Mouse (Mus musculus) midbrain, embryonic 16.5 days (tissue): ENCODE results near the gene Thtpa. TPM values are rescaled to one million over a fixed set of nuclear protein-coding genes. Genes with fewer than 3 reads are reported as not detected.

Experiments
- ATAC-seq: fragments of 200-750 bp; cut with Nextera tagmentation; 2 replicates; pipeline ENCODE4 v1.8.0; 2017; ENCODE audit warnings: moderate TSS enrichment
- H3K27ac ChIP-seq: fragments of 300-500 bp; sonication (generic); 2 replicates; pipeline ENCODE4 v1.5.1; 2014; ENCODE audit warnings: mild to moderate bottlenecking, low read length, mixed read lengths
- H3K27me3 ChIP-seq: fragments of 300-500 bp; sonication (generic); 2 replicates; pipeline ENCODE4 v1.6.1; 2014; ENCODE audit warnings: low read depth, low read length, mixed read lengths; ENCODE audit not compliant: control insufficient read depth, insufficient read depth
- H3K36me3 ChIP-seq: fragments of 300-500 bp; sonication (generic); 2 replicates; pipeline ENCODE4 v1.6.1; 2014; ENCODE audit warnings: mild to moderate bottlenecking, low read length, moderate library complexity, mixed read lengths; ENCODE audit not compliant: control insufficient read depth, insufficient read depth
- H3K4me1 ChIP-seq: fragments of 300-500 bp; sonication (generic); 2 replicates; pipeline ENCODE4 v1.6.1; 2014; ENCODE audit warnings: mild to moderate bottlenecking, low read length, mixed read lengths; ENCODE audit not compliant: control insufficient read depth, insufficient read depth
- H3K4me2 ChIP-seq: fragments of 300-500 bp; sonication (generic); 2 replicates; pipeline ENCODE4 v1.6.1; 2014; ENCODE audit warnings: mild to moderate bottlenecking, low read length, mixed read lengths
- H3K4me3 ChIP-seq: fragments of 300-500 bp; sonication (generic); 2 replicates; pipeline ENCODE4 v1.5.1; 2014; ENCODE audit warnings: low read depth, mild to moderate bottlenecking, low read length, moderate library complexity, mixed read lengths
- H3K9ac ChIP-seq: fragments of 300-500 bp; sonication (generic); 2 replicates; pipeline ENCODE4 v1.6.1; 2014; ENCODE audit warnings: low read depth, low read length, mixed read lengths
- H3K9me3 ChIP-seq: fragments of 300-500 bp; sonication (generic); replicated peaks from 2 replicates; pipeline ENCODE4 v1.6.1; 2014; ENCODE audit warnings: mild to moderate bottlenecking, low read length, mixed read lengths; ENCODE audit not compliant: control insufficient read depth, poor library complexity, severe bottlenecking
- WGBS: fragments of 180-500 bp; shearing (Covaris S2); extraction: QIAGEN DNeasy Blood & Tissue Kit; methylation state at CpG from one replicate; pipeline ENCODE4 v1.1.7; 2014; 5-methylcytosine and 5-hydroxymethylcytosine counted together
- polyA plus RNA-seq: library from polyadenylated mRNA; unstranded; fragments of >200 nt; fragmentation: Nextera tagmentation; extraction: Ambion mirVana; gene quantifications from 2 replicates; pipeline ENCODE4 v1.2.1, GENCODE M21; 2015

The Thtpa gene
- polyA plus RNA-seq, 1 experiment from 2014 or later = 38.6 TPM

DNA sequence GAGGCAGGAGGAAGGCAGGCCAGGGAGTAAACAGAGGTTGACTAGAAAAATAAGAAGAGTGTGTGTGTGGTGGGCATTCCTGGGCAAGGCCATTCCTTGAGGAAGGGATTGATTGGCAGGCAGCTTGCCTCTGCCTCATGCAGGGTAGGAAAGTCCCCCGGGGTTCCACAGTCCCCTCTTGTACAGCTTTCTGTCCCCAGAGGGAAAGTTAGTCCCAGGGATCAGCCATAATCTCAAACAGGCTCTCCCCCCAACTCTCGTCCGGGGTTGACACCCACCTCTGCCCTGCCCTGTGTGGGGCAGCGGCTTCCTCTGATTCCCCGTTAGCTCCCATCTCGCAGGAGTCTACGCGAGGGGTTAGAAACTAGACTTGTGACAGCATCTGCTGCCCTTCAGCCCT is 12.4 kb downstream of the Thtpa start:
- 62% methylated on average over 8 of the region's 8 CpGs for WGBS
- H3K27ac ChIP-seq = peak overlapping the region; percentile 51
- peaks cover 57% of the 10 kb centered on the region for H3K4me1 ChIP-seq

DNA sequence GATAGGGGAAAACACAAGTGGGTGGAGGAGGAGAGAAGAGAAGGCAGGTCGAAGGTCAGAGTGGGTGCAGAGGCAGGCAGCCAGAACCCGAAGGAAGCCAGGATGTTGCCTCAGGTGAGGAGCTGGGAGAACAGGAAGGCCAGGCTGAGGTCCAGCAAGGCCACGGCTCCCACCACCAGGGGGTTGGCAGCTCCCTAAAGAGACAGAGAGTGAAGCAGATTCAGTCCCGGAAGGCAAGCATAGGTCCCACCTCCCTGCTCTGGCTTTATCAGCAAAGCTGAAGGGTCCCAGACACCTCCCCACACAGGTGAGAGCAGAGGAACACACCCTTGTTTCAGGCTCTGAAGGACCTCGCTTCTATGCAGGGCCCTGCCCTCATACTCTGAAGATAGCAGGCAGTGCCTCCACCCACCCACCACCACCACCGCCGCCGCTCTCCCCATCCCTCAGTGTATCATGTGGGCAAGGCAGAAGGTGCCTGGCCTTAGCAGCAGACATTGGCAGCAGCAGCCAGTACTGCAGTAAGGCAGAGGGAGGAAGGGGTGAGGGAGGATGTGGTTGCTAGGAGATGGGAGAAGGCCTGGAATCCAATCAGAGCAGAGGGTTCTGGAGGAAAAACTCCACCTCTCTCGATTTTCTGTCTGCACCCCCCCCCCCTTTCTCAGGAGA is 13.8 kb downstream of the Thtpa start:
- Histone ChIP-seq H3K9me3 (no peaks in the 10 kb centered on the region), H3K4me2 (peak overlapping the region; percentile 43), H3K9ac (peak overlapping the region; percentile 53), H3K4me1 (peaks cover 68% of the 10 kb centered on the region), H3K27ac (peak overlapping the region; percentile 88), H3K4me3 (no peak overlapping the region), H3K36me3 (peaks cover 2% of the 10 kb centered on the region; the same call in 1 of the 2 replicates), H3K27me3 (no peaks in the 10 kb centered on the region)
- ATAC-seq = peak; percentile 84
- 18% methylated on average over 9 of the region's 9 CpGs for whole genome bisulfite sequencing

More for the DNA sequence above, 12.4 kb downstream of the Thtpa start:
- no peak overlapping the region for H3K4me3 ChIP-seq
- H3K4me2 ChIP-seq = no peak overlapping the region
- no peak for ATAC-seq
- H3K9ac ChIP-seq = no peak overlapping the region
- no peaks in the 10 kb centered on the region for H3K9me3 ChIP-seq
- H3K36me3 ChIP-seq = no peaks in the 10 kb centered on the region
- no peaks in the 10 kb centered on the region for H3K27me3 ChIP-seq

DNA sequence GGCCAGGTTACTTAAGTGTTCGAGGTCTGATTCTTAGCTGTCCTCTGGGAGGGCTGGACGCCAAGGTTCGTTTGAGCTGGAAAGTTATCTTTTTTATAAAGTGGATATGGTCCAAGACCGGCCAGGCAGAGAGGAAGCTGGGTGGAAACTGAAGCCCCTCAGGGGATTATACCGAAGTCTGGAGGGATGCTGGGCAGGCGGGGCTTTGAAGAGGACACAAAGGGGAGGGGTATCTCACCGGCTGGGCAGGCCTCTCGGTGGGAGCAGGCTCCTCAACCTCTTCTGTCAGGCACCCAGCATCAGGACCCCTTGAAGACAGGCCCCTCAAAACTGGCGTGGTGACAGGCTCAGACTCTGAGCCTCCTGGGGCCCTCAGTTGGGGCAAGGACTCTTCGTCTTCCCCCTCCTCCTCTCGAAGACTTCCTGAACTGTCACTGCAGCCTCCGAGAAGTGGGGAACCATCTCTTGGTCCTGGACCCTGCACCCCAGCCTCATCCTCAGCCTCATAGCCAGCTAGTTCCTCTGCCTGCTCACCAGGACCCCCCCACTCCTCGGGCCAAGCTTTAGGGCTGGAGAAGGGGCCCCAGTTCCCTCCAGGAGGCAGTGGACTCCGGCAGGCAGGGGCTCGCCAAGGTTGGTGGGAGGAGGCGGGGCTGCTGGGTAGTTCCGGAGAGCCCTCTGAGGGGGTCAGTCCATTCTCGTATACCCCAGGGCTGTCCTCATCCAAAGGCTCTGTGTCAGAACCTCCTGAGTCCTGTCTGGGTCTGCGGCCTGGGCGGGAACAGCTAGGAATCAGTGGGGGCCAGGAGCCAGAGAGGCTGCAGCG is 14.7 kb downstream of the Thtpa start:
- ATAC-seq = no peak
- H3K4me1 ChIP-seq = peaks cover 78% of the 10 kb centered on the region
- no peak overlapping the region for H3K4me3 ChIP-seq
- peak overlapping the region; percentile 36 for H3K4me2 ChIP-seq
- peak overlapping the region; percentile 88 for H3K27ac ChIP-seq
- WGBS = 6% methylated on average over 21 of the region's 21 CpGs
- no peaks in the 10 kb centered on the region for H3K27me3 ChIP-seq
- peak overlapping the region; percentile 50 for H3K9ac ChIP-seq
- peaks cover 7% of the 10 kb centered on the region for H3K36me3 ChIP-seq
- H3K9me3 ChIP-seq = no peaks in the 10 kb centered on the region

DNA sequence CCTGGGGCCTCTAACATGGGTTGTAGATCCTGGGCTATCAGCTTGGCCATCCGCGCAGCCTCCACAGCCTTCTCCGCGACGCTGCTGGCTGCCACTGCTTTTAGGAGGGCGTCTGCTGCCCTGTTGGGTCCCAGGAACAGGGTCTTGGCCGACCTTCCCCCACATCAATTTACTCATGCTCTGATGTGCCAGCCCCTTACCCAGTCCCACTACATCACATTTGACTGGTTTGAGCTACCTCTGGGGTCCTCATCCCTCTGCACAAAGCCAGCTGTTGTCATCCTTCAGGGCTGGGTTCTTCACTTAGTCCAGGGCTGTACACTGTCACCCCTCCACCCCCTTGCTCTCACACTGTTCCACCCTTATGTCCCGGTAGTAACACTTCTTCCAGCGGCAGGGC is 15.5 kb downstream of the Thtpa start:
- Histone ChIP-seq H3K4me1 (peaks cover 76% of the 10 kb centered on the region), H3K27me3 (no peaks in the 10 kb centered on the region), H3K27ac (peak overlapping the region; percentile 88; the same call in 1 of the 2 replicates), H3K9me3 (no peaks in the 10 kb centered on the region), H3K4me2 (no peak overlapping the region), H3K4me3 (no peak overlapping the region), H3K36me3 (peaks cover 7% of the 10 kb centered on the region), H3K9ac (peak overlapping the region; percentile 50; the same call in 1 of the 2 replicates)
- no peak for ATAC-seq
- 44% methylated on average over 9 of the region's 9 CpGs for WGBS

DNA sequence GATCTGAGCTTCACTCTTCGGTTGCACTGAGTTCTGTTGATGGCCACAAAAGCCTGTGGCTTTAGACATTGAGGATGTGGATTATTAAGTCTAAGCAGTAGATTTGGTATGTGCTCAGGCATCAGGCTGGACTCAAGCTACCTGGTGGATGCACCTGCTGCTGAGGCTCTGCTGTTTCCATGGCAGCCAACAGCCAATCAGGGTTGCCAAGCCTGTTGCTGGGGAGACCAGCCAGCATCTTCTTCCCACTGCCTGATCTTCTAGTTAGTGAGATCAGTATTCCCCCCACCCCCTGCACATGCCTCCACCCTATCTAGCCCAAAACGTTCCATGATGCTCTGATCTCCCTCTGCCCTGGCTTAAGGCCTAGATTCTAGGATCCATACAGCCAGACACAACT is 17.1 kb downstream of the Thtpa start:
- WGBS = 70% methylated on average over 2 of the region's 2 CpGs
- Histone ChIP-seq H3K4me2 (peak overlapping the region; percentile 35), H3K4me3 (0 out of 2 replicates have a peak overlapping the region, but pooled peaks have one; percentile 0), H3K27ac (peak overlapping the region; percentile 35; the same call in 1 of the 2 replicates), H3K27me3 (no peaks in the 10 kb centered on the region), H3K4me1 (peaks cover 68% of the 10 kb centered on the region), H3K9me3 (no peaks in the 10 kb centered on the region), H3K9ac (peak overlapping the region; percentile 35; the same call in 1 of the 2 replicates), H3K36me3 (peaks cover 7% of the 10 kb centered on the region)
- no peak for ATAC-seq

DNA sequence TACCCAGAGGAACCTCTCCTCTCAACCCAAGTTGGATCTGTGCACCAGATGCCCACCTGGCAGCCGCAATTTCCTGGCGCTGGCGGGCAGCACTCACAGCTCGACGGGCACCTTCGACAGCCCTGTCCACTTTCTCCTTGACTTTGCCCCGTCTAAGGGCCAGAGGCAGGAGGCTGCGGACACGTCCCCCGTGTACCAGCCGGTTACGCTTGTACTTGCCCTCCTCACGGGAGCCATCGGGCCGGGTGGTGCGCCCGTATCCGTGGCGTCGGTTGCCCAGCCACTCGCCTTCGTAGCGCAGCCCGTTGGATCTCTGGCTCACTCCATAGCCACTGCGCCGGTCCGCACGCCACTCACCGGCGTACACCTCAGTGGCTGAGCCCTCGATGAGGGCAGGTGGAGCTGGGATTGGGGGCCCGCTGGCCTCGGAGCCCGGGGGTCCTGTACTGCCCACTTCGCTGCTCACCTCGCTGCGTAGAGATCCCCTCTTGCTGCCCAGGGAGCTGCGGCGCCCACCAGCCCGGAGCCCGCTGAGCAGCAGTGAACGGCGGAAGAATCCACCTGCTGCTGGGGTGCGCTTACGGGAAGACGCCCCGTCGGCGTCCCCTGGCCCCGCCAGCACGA is 18.9 kb downstream of the Thtpa start:
- Histone ChIP-seq H3K4me1 (peaks cover 64% of the 10 kb centered on the region), H3K36me3 (peaks cover 7% of the 10 kb centered on the region), H3K27me3 (no peaks in the 10 kb centered on the region), H3K9me3 (no peaks in the 10 kb centered on the region), H3K9ac (peak overlapping the region; percentile 98; the same call in 1 of the 2 replicates), H3K27ac (peak overlapping the region; percentile 44; the same call in 1 of the 2 replicates), H3K4me2 (peak overlapping the region; percentile 66), H3K4me3 (peak overlapping the region; percentile 90)
- WGBS = 75% methylated on average over 51 of the region's 51 CpGs
- no peak for ATAC-seq

DNA sequence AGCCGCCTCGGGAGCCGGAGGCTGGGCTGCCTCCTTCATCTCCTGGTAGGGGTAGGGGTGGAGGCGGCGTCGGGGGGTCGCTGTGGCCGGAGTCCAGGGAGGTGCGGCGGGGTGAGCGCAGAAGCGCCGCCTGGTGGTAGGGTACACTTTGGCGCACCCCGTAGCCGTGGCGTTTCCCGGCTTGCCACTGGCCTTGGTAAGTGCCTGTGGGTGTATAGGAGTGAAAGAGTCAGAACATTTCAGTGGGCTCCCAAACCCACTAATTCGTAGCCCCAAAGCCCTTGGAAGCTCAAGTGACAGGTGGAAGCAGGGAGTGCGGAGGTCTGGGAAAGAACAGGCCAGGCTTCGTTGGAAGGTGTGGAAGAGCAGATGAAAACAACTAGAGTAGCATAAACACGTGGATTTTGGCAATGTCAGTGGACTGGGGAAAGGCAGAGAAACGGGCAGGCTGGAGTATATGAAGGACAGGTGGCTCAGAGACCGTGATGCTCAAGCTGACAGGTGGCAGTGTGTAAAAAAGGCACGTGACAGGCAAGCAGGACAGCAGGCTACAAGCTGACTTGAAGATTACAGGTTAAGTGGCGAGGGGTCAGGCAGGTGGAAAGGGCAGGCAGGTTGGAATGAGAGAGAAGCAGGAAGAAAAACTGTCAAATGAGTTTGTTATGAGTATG is 19.5 kb downstream of the Thtpa start:
- H3K9me3 ChIP-seq = no peaks in the 10 kb centered on the region
- peaks cover 7% of the 10 kb centered on the region for H3K36me3 ChIP-seq
- no peaks in the 10 kb centered on the region for H3K27me3 ChIP-seq
- H3K27ac ChIP-seq = peak overlapping the region; percentile 95
- no peak for ATAC-seq
- 12% methylated on average over 26 of the region's 26 CpGs for WGBS
- H3K4me3 ChIP-seq = peak overlapping the region; percentile 90
- H3K9ac ChIP-seq = peak overlapping the region; percentile 98
- H3K4me1 ChIP-seq = peaks cover 58% of the 10 kb centered on the region
- H3K4me2 ChIP-seq = peak overlapping the region; percentile 66

DNA sequence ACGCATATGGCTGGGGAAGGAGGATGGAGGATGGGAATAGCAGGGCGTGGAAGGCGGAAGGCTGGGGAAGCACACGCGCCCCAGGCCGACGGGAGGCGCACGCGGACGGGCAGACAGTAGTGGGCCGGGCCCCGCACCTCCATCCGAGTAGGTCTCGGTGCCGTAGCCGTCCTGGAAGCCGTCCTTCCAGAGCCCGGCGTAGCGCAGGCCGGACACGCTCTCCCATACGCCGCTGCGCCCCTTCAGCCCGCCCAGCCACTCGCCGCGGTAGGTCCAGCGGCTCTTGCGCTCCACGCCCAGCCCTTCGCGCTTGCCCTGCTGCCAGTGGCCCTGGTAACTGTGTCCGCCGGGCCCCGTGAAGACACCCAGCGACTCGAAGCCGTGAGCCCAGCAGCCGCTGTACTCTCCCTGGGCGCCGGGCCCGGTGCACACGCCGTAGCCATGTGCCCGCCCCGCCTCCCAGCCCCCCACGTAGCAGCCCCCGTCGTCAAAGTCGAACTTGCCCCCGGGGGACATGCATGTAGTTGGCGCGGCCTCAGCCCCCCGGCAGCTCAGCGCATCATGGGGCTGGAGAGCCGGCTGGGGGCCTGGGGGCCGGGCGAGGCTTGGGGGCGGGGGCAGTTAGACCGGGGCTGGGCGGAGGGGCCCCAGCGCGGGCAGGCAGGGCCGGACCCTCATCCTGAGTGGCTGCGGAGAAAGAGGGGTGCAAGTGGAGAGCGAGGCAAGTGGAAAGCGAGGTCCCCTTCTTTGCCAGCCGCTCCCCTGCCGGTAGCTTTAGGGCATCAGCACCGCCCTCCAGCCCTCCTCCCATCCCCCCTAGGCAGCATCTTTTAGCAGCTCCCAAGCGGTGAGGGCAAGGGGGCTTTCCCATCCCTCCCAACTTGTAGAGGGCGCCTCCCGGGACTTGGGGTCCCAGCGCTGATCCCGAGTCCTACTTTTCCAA is 20.4 kb downstream of the Thtpa start:
- Histone ChIP-seq H3K4me2 (peak overlapping the region; percentile 66), H3K4me3 (peak overlapping the region; percentile 90), H3K9ac (peak overlapping the region; percentile 98), H3K4me1 (peaks cover 49% of the 10 kb centered on the region), H3K27ac (peak overlapping the region; percentile 95), H3K27me3 (no peaks in the 10 kb centered on the region), H3K36me3 (peaks cover 7% of the 10 kb centered on the region), H3K9me3 (no peaks in the 10 kb centered on the region)
- peak; percentile 32 for ATAC-seq
- under 1% methylated on average over 74 of the region's 78 CpGs for WGBS
